Mouse (Mus musculus): ENCODE measurements around the gene Syngr1.

DNA sequence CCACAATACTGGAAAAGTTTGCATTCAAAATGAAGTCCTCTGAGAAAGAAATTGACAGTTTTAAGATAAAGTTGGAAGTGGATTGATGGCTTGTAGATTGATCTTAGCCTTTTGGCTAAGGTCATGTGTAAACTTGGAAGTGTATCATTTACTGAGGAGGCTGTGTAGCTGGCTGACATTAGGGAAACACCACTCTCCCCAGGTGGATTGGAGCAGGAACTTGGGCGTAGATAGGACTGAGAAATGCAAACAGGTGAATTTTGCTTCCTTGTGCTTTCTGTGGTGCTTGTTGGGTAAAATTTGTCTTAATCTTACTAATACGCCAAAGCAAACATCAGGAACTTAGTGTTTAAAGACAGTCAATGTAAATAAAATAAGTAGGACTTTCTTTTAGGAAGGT, 49.2 kb downstream of the Syngr1 start:
- TF ChIP-seq CHD2 (IDR thresholded peaks at IDR 0.05; ENCODE audit: low read length) (no peak), CTCF (IDR thresholded peaks at IDR 0.05 in 2 of 3, conservative IDR thresholded peaks at IDR 0.05 in 1 of 3; ENCODE audit: control insufficient read depth in 1 of 3, insufficient read depth in 1 of 3, low read depth in 2 of 3, low read length in 3 of 3, poor library complexity in 1 of 3, severe bottlenecking in 1 of 3) (no peak), SMC3 (IDR thresholded peaks at IDR 0.05; ENCODE audit: low read depth, low read length) (no peak), KAT2A (conservative IDR thresholded peaks at IDR 0.05; ENCODE audit: low read depth, low read length) (no peak), JUND (IDR thresholded peaks at IDR 0.05; ENCODE audit: low read depth, low read length) (no peak), BHLHE40 (IDR thresholded peaks at IDR 0.05; ENCODE audit: borderline replicate concordance, low read depth, low read length) (no peak), TBP (IDR thresholded peaks at IDR 0.05; ENCODE audit: low read depth, low read length) (no peak), NRF1 (IDR thresholded peaks at IDR 0.05; ENCODE audit: insufficient read depth, low read depth, low read length, poor library complexity, severe bottlenecking) (no peak), EP300 (IDR thresholded peaks at IDR 0.05; ENCODE audit: low read depth in 1 of 2, low read length in 2 of 2) (no peak), POLR2A (IDR thresholded peaks at IDR 0.05; ENCODE audit: control insufficient read depth in 1 of 2, insufficient read depth in 1 of 2, low read depth in 1 of 2, low read length in 2 of 2, poor library complexity in 1 of 2) (no peak), ZC3H11A (IDR thresholded peaks at IDR 0.05; ENCODE audit: low read depth, low read length) (no peak), CHD1 (IDR thresholded peaks at IDR 0.05; ENCODE audit: low read depth, low read length) (no peak)

Measured in MEL (cell line).